Mouse (Mus musculus): Measurements from ENCODE around the gene Rrm2. TPM values are rescaled to one million over a fixed set of nuclear protein-coding genes. Genes with fewer than 3 reads are reported as not detected.
"Not testable (repeated sequence)": the region's sequence is repeated elsewhere in the genome, so short reads cannot be mapped to it uniquely, and the experiment has no call there.

Gene Rrm2
- total RNA-seq, 2 experiments from 2014 or later = 2.0 to 3.4 TPM

DNA sequence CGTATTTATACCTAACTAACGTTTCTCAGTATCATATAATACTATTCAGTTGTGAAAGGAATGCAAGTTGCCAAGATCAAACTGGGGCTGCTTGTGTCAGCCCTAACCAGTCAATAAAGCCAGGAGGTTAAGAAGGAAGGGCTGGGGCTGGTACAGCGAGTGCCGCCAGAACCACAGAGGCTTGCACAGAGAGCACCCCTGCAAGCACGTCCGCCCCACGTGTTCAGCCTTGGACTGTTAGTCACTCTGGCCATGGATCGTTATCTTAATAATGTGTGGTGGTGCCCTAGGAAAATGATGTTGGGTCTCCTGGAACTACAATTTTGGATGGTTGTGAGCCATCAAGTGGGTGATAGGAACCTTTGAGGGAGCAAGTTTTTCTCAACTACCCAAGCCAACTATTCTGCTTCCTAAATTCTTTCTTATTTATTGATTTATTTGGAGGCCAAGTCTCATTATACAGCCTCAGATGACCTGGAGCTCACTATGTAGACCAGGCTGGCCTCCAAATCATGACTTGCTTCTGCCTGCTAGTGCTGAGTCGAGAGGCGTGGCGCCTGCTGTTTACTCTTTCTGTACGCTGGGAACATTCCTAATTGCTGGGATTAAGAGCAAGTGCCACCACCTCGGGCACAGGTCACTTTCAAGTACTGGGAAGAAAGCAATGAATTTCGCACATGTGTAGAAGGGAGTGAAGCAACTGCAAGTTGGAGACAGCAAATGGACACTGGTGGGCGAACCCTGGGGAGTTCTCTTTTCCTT, 2.4 kb upstream of the Rrm2 start:
- no peak for DNase-seq

DNA sequence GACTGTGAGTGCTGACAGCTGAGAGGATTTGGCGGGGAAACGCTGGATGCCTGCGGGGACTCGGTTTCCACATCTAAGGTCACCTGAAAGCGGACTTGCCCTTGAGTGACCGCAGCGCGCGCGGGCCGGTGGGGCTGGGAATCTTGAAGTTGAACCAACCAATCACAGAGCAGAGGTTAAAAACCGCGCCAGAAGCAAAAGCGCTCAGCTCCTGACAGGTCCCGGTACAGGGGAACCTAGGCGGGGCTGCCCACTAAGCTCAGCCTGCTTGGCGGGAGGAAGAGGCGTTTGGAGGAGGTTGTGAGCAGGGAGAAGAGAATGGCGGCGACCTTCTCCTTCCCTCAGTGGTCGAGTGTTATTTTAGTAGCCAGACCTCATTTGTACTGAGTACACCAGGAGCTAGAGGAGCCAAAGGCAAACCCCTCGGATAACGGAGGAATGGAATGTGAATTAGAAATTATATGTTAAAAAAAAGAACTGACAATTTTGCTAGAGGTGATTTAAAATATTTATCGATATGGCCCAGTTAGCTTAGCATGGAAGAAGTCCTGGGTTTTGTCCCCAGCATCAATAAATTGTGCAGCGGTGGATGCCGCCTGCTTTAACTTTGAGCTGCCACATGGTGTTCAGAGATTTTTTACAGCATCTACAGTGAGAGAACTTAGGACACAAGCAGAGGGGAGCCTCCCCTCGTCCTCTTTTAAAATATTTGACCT, 1.1 kb upstream of the Rrm2 start:
- DNase-seq = no peak

DNA sequence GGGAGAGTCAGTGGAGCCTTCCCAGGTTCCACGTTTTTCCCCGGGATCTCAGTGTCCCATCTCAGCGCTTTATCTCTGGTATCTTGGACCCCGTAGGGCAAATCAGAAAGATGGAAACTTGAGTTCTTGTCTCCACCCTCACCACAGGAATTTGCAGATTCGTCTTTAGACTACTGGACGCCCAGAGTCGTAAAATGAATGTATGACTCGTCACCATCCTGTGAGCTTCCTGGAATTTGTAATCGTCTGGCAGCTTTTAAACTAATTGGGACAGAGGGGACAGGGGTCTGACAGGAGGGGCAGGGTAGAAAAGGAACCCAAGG, 600 bp upstream of the Rrm2 start:
- DNase-seq = no peak

DNA sequence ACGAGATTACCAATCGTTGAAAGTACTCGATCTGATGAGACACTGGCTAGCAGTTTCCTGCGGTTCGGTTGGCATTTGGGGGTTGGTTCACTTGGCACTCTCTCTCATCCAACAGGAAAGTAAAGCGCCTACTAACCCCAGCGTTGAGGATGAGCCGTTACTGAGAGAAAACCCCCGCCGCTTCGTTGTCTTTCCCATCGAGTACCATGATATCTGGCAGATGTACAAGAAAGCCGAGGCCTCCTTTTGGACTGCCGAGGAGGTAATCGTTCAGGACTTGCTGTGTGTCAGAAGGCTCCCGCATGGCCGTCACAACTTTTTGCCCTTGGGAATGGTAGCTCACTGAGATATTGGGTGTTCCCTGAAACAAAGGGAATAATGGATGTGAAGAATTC, 780 bp downstream of the Rrm2 start:
- DNase-seq = no peak

DNA sequence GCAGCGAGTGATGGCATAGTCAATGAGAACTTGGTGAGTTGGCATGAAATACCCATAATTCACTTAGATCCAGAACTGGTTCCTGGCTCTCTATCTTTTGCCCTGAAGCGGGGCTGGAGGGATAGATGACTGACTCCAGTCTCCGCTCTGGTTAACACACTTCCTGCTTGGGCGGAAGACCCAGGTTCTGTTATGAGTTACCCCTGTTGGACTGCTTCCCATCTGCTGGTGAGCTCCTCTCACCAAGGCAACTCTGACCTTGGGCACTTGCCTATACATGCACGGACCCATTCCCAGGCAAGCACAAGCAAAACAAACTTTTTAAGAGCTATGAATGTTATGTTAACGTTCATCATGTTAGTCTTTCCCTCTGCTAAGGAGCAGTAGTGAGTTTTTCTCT, 1.4 kb downstream of the Rrm2 start:
- DNase-seq = no peak

DNA sequence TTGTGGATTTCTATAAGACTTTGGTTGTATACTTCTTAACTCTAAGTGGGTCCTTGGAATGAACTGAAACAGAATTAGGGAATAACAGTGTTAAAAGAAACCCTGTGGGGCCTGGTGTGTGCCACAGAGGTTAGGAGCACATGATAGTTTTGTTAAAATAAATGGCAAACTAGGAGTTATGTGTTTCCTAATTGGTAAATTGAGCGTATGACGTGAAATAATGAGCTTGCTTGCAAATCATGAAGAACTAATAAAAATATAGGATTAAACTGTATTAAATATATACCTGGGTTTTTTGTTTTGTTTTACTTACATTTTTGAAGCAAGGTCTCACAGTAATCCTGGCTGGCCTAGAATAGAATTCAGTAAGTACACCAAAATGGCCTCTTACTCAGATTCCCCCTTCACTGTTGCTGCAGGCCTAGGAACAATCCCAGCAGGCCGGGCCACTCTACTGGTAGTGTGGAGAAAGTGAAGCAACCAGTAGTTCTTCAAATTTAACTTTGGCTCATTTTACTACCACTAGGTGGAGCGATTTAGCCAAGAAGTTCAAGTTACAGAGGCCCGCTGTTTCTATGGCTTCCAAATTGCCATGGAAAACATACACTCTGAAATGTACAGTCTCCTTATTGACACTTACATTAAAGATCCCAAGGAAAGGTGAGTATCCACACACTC, 1.9 kb downstream of the Rrm2 start:
- peak; percentile 67 to 83 for DNase-seq

DNA sequence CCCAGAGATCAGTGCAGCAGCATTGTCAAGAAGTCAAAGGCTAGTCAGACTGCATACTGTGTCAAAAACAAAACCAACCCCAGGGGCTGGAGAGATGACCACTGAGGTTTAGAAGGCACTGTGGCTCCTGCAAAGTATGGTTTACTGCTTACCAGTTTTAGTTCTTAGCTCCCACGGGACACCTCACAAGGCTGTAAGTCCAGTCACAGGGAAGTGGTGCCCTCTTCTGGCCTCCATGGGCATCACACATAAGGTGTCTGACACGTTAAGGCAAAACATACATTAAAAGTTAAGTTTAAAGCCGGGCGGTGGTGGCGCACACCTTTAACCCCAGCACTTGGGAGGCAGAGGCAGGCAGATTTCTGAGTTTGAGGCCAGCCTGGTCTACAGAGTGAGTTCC, 2.6 kb downstream of the Rrm2 start:
- DNase-seq = no peak

DNA sequence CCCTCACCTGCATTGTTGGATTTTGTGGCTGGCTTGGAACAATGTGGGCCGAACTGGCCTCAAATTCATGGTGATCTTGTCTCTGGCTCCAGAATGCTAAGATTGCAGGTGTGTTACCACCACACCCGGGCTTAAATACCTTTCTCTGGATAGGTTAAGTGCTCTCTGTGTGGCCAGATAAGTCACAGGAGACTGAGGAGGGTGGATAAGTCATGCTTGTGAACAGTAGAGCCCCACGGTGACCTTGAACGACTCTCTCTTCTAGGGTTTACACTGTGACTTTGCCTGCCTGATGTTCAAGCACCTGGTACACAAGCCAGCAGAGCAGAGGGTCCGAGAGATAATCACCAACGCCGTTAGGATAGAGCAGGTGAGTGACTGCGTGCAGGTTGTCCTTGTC, 4.4 kb downstream of the Rrm2 start:
- no peak for DNase-seq

DNA sequence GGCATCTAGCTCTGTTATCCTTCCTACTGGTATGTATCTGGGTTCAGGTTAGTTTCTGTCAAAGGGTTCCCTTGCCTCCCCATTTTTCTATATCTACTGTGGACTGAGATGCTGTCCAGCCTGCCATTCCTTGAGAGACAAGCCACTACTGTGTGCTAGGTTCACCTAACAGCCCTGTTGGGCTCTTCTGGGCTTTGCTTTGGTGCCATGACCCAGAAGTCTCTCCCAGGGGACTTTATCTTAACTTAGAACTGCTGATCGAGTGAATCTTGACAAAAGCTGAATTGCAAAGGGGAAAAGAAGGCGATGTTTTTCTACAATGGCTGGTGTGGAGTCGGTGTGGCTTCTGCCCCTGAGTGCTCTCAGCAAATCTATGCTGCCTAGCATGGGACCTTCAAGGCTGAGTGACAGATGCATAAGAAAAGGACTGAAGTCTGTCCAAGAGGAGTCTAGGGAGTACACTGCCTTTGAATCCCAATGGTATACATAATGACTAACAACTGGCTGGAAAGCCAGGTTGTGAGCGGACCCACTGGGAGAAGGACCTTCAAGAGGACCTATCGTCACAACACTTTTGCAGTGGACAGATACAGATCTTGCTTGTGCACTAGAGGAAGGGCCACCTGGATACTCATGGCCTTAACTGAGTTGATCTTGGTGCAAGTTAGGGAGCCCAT, 6.7 kb downstream of the Rrm2 start:
- DNase-seq = no peak

DNA sequence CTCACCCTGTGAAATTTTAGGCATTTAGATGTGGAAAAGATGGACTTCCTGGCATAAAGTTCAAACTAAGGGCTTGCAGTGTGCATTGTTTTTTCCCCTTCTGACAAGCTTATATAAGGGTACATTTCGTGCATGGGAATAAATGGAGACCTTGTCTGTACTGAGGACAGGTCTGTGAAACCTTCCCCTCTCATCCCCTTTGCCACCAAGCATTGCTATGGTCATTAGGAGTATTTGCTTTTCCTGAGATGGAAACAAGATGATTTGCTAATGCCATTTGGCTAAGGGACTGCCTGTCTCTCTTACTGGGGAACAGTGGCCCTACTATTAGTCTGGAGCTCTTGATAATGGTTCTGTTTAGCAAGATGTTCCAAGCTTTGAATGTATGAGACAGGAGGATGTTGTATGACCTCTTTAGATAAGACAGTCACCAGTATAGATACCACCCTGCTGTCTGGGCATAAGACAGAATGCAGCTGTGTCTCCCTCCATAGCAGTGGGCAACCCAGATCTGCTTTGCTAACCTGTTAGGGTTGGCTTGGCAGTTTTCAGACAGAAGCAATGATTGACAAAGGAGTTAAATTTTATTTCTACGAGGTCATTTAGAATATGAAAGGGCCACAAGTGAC, 7.3 kb downstream of the Rrm2 start:
- no peak for DNase-seq

DNA sequence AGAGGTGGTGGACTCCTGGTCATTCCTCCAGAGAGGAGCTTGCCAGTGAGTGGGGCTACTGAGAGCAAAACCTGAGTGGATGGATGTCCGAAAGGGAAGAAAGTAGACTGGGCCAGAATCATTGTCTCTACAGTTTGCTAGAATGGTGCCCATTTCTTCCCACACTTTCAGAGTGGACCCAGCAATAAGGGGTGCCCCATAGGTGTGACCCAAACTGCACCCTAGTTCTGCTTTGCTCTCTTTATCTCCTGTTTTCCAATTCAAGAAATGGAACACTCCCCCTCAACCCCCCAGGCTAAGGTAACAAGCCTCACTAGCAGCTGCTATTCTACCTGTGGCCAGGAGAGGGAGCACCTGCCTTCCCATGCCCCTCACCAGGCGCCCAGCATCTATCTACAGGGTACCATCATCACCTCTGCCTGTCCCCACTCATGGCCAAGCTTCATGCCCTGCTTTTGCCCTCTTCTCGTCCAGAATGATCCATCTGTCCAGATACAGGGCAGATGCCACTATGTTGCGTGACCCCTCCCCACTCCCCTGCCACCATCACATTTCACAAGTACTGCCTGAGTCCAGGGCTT, 8.8 kb downstream of the Rrm2 start:
- DNase-seq = peak in 1 of 2 experiments; percentile 36

DNA sequence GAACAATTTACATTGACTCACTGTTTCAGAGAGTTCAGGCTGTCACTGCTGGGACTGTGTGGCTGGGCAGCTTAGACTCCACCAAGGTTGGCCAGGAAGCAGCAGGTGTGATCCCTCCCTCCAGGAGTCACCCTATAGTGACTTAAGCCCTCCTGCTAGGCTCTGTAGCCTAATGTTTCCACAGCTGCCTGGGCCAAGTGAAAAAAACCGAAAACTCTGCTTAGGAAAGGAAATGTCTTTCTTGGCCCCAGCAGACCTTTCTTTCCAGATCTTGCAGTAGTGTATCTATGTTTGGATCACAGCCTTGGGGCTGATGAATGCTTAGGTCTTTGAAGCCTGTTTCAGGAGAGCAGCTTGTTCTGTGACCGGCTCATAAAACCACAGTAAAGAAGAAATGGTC, 15.4 kb downstream of the Rrm2 start:
- DNase-seq = no peak

DNA sequence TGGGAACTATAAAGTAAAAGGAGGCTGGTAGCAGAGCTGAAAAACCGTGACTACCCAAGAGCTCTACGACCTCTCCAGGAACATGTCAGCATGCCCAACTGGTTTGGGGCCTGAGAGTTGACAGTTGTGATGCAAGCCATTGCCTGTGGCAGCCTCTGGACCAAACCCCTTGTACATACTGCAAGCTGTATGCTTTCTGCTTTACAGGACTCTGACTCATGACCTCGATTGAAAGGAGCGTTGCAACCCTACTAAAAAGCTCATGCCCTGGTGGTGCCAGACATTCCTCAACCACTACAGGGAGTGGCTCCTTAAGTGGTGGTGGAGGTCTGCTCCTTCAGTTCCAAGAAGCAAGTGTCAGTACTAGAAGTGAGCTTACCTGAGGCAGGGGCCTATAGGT, 15.8 kb downstream of the Rrm2 start:
- DNase-seq = no peak

DNA sequence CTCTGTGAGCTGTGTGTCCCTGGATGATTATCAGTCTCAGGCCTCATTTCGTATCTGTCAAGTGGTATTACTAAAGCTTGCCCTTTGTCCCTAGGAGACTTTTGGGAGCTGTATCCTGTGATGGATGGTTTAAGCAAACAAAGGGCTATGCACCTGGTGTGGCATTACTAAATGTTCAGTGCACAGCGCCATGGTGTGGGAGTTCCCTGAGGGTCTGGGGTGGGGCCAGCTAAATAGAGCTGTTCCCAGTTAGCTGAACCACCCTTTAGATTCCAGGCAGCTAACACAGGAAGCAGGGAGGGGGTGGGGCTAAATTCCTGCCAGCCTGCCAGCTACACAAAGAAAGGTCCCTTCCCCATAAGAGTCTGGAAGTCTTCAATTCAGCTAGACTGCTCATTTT, 16.3 kb downstream of the Rrm2 start:
- no peak for DNase-seq

DNA sequence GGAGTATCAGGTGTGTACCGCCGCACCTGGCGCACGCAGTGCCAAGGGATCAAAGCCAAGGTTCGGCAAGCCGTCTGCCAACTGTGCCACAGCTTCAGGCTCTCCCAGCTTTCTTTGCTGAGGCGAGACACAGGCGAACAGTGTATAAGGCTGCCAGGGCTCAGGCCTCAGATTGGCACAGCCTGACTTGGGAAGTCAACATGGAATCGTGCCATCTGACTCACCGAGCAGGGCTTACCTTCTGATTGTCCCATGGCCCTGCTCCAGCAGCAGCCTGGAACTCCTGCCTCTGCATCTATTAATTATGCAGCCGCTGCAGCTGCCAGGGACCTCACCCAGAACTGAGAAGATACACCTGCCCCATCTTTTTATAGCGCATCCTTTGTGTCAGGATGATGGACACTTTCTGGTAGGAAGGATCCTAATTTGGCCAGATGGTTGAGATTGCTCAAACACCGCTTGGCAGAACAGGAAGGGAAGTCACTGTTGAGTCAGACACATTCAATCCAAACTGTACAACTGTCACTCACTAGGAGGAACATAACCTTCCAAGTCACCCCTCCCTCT, 26.9 kb downstream of the Rrm2 start:
- DNase-seq = peak; percentile 37 to 48

DNA sequence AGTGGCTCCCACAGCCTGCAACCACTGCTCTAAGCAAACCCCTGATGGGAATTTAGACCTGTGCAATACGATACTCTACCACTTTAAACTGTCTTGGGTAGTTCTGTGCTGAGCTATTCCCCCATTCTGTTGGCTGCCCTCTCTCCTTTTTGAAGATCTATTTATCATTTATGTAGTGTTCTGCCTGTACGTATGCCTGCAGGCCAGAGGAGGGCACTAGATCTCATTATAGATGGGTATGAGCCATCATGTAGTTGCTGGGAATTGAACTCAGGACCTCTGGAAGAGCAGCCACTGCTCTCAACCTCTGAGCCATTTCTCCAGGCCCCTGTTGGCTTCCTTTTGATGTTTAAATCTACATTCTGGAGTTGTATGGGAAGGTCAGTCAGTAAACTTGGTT, 28.9 kb downstream of the Rrm2 start:
- DNase-seq = no peak

DNA sequence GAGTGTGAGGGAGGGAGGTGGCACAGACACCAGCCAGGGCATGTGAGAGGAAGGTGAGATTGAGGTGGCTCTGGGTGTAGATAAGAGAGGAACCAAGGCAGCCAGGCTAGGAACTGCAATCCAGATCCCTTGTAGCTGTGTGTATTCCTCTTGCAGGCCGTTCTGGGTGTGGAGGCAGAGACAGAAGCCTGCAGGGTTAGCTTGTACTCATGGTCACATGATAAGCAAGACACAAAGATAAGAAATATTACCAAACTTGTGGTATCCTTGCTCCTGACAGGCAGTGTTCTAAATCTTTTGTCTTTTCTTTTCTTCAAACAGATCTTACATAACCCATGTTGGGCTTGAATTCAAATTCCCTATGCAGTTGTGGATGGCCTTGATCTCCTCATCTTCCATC, 31.9 kb downstream of the Rrm2 start:
- no peak for DNase-seq

DNA sequence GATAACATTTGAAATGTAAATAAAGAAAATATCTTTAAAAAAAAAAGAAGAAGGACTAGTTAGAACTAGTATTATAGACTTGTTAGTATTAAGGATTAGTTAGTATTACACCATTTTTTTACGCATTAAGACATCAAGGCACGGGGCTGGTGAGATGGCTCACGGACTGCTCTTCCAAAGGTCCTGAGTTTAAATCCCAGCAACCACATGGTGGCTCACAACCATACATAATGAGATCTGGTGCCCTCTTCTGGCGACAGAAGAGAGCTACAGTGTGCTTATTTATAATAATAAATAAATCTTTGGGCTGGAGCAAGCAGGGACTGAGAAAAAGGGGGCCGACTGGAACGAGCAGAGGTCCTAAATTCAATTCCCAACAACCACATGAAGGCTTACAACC, 33.5 kb downstream of the Rrm2 start:
- DNase-seq = not testable (repeated sequence)

DNA sequence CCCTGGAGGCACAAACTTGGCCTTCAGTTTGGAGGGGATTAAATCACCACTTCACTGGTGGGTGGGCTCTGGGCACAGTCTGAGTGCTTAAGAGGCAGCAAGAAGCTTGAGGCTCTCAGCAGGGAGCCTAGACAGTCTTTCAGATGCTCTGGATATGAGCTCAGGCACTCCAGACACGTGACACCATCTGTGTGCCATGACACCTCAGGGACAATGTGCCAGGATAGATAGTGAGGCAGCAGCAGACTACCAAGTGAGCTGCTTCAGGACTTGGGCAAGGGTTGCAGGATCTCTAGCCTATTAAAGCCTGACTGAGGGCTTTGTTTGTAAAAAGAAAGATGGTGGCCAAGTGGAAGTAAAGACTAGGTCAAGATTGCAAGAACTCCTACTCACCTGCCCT, 36.3 kb downstream of the Rrm2 start:
- DNase-seq = no peak

DNA sequence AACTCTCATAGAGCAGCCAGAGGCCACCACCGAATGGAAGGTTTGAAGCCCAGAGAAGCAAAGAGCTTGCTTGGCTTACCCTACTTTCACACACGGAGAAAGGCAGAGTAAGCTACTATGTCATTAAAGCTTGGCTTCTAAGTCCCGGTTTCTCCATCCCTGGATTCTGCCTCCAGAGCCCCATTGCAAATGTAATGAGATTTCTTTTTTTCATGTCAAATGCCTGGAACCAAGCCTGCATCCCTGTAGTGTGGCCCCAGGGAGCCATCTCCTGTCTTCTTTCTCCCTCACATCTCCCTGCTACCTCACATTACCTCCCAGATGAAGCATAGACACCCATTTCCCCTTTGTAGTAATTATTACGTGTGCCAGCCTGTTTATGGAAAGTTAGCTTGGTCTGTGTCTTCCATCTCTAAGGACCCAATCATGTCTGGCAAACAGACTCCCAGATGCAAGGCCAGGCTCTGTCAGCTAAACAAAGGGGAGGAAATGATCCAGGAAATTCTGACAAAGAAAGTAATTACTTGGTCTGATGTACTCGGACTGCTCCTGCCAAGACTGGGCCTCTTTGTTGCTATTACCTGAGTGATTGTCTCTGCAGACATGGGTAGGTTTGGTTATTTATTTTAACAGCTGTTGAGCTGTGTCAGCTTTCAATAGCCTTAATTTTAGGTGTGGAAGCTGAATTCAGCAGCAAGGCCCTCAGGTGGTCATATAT, 38.7 kb downstream of the Rrm2 start:
- peak; percentile 28 to 65 for DNase-seq

DNA sequence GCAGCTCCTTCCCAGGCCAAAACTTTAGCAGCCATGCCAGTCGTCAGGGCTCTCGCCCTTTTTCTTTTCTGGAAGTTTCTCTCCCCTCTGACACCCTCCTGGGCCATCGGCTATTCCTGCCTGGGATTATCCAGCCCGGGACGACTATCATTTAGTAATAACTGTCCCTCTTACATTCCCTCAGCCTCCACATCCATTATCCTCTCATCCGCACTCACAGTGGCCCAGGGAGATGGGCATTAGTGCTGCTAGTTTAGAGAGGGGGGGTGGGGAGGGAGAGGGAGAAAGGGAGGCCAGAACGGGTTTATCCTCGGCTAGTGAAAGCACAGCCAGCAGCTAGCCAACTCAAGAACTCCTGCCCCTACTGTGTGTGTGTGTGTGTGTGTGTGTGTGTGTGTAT, 39.3 kb downstream of the Rrm2 start:
- DNase-seq = no peak
